Mouse (Mus musculus) urinary bladder, adult 2 months (tissue): ENCODE results near the gene Fam173b. TPM values are rescaled to one million over a fixed set of nuclear protein-coding genes. Genes with fewer than 3 reads are reported as not detected.
"Not testable (repeated sequence)": the region's sequence is repeated elsewhere in the genome, so short reads cannot be mapped to it uniquely, and the experiment has no call there.

ENCODE experiments used
- DNase-seq: peaks from one replicate; pipeline ENCODE4 v3.0.0; 2022; ENCODE audit warnings: low spot score
- polyA plus RNA-seq: library from polyadenylated mRNA; depleted of rRNA; stranded (reverse); fragments of >200 nt; gene quantifications from 2 replicates; pipeline ENCODE4 v1.2.3, GENCODE M21; 2012; rRNA removed

Fam173b gene
- polyA plus RNA-seq = 17.9 and 20.8 TPM in 2 replicates

DNA sequence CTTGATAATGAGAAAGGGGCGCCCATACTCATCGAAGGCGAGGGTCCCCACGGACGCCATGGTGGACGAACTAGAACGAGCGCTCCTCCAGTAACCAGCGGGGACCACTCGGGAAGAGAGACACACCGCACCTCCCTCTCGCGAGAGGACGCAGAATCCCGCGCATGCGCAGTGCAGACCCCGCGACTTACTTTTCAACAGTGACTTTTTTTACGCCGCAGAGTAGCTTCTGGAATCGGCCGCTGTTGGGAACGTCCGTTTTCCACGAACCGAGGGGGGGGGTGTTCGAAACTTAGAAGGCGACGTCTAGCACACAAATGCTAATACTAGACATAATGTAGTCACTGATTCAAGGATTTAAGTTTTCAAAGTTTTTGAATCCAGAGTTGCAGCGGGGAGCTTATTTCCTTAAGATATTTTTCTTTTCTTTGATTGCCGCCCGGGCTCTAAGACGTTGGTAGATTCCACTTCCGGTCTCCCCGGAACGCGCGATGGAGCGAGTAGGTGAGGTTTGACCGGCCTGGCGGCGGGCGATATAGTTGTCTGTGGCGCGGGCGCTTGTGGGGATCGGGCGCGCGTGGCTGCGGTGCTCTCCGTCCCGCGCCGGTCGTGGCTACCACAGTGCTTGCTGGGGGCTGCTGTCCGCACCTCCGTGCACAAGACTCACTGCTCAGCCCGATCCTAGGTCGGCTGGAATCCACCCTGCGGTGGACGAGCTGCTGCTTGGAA is at the start of gene Fam173b, which contains the start of gene Cct5:
Gene Fam173b, plus strand, starts transcription at position 207 of the 729 bp plus-strand sequence.
Gene Cct5, minus strand, starts transcription at position 159 of the 729 bp plus-strand sequence.
- DNase-seq = peak; percentile 100

DNA sequence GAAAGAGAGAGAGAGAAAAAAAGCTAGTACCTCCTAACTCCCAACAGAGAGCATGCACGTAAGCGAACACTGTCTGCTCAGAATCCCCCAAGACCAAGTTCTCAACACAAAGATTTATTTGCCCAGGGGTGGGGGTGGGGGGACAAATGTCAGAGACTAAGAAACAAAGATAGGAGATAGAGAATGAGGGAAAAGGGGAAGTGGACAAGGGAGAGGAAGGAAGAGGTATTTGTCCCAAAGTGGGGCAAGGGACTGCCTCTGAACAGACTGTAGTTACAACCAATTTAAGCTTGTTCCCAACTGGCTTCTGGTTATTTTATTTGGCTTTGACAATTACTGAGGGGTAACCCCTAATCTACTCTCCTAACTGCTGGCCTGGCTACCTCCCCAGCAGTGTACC is 46.8 kb upstream of the Fam173b start:
- DNase-seq = no peak

DNA sequence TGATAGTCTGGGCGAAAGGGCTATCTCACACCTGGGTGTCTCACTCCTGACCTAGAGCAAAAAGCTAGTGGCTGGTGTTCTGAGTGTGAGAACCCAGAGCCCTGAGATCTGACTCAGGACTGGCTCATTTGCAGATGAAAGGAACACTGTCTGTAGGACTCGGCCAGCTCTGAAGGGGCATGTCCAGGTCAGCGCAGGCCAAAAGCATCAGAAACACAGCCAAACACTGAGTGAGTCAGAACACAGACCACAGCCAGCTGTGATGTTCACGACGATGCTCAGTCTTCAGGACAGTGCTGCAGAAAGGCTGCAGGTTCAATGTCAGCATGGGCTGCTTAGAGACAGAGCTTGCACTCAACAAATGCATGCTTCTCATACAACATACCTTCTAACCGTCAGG is 40.3 kb upstream of the Fam173b start:
- DNase-seq = no peak

DNA sequence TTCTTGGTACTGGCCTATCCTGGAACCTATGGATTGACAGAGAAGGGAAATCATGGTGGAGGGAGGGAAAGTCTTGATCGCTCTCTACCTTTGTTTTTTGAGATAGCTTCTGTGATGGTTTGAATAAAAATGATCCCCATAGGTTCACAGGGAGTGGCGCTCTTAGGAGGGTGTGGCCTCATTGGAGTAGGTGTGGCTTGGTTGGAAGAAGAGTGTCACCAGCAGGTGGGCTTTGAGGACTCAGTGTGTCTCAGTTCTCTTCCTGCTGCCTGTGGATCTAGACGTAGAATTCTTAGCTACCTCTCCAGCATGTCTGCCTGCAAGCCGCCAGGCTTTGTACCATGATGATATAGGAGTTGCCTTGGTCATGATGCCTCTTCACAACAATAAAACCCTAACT is 39.7 kb upstream of the Fam173b start:
- no peak for DNase-seq

DNA sequence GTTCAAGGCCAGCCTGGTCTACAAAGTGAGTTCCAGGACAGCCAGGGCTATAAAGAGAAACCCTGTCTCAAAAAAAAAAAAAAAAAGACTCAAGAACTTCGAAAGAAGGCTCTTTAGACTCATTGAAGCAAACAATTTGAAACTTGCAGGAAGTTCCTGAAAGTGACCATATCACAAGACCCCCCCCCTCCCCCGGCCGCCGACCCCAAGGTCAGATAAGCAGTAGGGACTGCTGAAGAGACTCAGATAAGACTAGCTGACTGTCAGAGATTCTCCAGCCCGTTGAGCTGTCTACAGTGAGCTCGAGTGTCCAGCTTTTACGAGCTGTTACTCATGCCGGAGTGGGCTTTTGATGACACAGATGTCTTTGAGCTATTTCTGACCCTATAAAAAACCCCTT is 38.8 kb upstream of the Fam173b start:
- DNase-seq = no peak

DNA sequence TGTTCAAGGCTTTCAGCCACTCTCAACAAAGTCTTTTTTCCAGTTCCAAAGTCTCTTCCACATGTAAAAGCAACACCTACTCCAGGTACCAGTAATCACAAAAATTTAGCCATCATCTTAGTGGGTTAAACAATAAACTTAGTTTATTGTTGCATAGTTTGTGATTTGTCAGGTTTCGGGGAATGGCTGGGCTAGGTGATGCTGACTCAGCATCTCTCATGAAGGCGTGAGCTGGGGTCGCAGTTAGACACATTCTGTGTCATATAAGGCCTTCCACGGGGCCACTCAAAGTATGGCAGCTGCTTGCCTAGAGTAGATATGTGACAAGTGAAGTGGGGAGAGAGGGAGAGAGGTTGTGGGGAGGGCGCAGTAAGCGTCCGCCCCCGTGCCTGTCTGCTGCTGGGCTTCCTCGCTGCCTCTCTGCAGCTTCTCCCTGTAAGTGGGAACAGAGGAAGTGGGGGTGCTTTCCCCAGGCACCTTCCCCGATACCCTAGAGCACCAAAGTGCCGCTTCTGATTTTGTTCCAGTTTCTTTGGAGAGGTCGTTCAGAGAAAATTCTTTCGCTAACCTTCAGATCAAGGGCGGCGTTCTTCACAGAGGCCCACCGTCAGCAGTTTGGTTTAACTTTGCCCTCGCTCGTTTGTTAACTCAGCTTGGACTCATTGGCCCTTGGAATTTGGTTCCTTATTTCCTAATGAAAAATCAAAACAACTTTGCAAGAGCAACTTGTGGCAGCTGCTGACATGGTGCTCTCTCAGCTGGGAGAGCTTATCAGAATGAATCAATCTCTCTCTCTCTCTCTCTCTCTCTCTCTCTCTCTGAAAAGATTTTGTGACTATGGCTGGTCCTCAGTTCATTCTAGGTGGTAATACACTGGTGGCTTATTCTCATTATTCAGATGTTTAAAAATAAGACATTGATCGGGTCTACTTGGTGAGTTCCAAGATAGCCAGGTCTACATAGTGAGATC is 37.8 kb upstream of the Fam173b start:
- no peak for DNase-seq

DNA sequence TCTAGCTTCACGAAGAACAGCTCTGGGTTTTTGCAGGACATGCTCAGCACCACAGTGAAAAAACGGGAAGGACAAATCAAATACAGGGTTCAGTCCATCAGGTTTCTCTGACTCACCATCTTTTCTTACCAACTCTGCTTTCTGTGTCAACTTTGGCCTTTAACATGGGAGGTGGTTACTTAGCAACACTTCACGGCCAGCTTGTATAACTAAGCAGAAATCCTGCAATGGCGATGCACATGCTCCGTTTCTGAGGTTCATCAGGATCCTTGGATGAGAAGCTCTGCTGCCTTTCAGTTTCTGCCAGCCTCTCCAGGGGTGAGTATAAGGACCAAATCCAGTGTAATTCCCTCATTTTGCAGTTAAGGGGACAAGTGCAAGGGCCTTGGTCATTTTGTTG is 36.5 kb upstream of the Fam173b start, which contains the start of gene Cmbl:
Gene Cmbl, plus strand, starts transcription at position 206 of the 400 bp plus-strand sequence.
- no peak for DNase-seq

DNA sequence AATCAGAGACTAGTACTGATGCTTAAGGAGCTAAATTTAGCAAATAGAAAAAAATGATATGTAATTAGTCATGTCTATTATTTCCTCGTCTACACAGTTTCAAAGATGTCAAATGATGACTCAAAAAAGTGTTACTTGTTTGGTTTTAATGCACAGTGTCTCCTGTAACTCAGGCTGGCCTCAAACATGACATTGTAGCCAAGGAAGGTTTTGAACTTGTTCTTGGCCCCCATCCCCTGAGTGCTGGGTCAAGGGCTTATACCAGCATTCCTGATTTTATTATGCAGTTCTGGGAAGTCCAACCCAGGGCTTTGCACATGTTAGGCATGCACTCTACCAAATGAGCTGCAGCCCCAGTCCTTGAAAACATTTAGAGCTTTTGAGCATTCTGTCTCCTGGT is 35.9 kb upstream of the Fam173b start:
- no peak for DNase-seq

DNA sequence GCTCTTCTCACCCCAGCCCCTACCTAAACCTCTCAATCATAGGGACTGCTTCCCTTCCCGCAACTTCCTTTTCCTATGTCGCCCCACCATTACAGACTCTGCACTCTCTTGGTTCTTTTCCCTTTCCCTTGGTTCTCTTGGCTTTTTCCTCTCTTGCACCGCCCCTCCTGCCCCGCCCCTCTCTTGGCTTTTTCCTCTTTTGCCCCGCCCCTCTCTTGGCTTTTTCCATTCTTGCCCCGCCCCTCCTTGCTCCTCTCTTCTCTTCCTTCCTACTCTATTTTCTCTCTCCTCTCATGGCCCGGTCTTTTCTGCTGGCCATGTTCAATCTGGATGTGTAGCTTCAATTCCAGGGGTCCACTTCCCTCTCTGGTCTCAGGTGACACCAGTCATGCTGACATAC is 34.2 kb upstream of the Fam173b start:
- no peak for DNase-seq

DNA sequence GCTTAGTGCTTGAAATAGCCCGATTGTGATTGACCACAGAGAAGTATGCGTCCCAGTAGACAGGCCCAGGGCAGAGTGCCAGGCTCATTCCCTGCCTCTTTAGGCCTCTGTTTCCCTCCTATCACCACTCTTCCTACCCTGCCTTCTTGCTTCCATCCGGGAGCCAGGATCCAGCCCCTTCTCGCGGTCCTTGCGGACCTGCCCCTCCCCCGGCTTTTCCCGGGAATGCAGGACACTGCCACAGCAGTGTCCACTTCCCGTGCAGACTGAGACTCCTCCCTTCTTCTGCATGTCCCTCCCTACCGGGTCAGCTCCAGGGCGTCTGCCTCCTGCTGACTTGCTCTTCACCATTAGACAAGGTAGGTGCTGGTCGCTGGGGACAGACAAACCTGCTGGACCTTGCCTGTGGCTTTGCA is 33.1 kb upstream of the Fam173b start:
- DNase-seq = no peak

DNA sequence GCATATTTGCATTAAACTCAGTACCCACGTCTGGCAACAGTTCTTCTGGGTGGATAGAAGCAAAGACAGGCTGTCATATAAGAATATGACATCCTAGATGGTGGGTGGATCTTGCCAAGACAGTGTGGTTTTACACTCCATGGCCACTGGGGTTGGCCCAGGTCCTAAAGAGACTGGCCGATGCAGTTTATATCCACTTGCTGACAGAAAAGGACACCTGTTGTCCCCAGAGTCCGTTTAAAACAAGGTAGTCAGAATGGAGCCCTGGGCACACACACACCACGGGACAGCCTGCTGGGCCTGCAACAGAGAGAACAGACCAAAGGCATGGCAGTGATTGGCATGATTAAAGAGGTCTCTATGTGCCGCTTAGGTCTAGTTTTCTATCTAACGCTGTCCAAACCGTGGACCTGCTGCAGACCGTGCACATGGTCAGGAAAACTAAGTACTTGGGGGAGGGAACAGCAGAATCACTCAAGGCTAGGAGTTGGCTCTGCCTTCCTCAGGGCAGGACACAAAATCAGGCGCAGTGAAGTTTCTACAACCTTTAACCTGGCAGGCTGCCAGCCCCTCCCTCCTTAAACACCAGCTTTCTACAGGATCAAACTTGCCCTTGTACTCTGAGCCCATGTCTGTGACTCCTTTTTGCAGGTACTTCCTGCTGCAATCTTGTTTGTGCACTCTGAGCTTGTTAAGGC is 32.2 kb upstream of the Fam173b start:
- peak; percentile 64 for DNase-seq

DNA sequence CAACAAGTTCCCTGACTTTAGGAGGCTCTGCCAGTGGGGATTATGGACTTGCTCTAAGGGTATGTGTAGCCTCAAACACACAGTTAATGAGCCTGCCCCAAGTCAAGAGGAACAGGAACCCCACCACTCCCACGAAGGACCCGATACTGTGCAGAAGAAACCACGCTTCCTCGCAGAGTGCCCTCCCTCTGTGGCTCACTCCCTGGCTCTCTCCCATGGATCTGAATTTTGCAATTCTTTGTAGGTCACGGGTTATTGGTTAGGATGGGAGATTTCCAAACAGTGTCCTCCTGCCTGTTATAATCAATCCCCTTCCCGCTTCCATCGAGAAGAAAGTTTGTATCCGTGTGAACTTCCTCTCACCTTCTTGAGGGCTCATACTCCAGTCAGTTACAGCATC is 30.7 kb upstream of the Fam173b start:
- no peak for DNase-seq

DNA sequence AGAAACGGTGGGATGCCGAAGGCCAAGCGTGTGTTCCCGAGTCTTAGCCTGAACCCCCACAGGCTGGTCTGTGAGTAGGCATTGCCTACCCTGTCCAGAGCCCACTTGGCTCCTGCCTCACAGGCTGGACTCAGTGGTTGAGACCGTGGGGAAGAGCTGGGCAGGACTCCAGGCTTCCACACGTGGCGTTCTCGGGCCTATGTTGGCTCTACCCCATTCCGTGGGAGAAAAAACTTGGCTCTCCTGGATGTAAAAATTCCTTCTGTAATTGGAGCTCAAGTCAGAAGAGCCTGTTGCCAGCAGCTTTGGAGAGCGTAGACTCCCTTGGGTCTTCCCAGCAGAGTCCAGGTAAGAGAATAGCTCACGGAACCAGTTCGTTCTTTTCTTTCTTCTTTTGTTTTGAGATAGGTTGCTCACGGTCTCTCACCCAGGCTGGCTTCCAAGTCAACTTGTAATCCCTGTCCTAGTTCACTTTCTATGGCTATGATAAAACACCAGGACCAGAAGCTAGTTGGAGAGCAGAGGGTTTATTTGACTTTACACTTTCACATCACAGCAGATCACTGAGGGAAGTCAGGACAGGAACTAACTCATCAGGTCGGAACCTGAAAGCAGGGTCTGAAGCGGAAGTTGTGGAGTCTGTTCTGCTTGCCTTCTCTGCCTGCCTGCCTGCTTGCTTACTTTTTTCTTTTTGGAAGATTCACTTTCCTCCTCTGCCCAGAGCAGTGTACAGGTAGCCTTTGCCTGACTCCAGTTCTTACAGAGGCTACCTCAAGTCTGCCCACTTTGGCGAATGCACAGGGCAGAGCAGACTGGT is 29.5 kb upstream of the Fam173b start:
- no peak for DNase-seq

DNA sequence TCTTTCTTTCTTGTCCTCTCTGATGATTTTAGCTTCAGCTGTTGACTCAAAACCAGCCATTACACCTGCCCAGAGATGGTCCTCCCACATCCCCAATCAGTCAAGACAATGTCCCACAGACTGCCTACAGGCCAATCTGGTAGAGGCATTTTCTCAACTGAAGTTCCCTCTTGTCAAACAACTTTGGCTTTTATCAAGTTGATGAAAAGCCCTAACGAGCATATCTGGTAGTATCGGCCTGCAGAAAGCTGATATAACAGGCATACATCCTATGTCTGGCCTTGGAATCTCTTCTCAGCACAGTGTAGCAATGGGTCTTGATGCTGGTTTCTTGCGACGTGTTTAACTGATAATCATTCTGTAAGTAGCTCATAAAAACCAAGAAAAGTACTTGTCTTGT is 28.4 kb upstream of the Fam173b start:
- DNase-seq = no peak

DNA sequence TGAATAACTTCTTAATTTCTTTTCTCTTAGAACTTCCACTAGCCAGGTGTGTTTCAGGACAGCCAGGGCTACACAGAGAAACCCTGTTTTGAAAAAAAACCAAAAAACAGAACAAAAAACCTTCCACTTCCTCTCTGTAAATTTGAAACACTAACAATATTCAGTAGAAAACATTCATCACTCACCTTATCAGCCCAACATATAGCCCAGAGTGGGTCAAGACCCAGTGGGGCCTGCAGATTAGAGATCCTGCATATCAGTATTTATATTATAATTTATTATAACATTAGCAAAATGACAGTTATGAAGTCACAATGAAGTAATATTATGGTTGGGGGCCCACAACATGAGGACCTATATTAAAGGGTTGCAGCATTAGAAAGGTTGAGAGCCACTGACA is 28.0 kb upstream of the Fam173b start:
- no peak for DNase-seq

DNA sequence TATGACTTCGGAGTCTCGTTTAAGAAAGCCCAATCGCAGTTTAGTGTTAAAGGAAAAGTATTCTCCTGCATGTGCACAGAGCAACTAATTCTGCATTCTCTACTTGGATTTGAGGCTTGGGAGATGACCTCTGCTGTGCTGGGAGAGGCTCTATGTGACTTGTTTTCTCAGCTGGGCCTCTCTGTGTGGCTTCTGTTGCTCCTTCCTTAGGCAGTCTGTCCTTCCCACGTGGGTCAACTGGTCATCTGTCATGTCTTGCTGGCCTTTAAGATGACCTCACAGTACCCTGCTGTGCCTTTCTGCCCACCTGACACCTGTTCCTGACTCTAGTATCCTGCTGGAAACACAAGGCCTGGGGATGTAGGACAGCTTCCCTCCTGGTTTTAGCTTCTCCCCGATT is 25.6 kb upstream of the Fam173b start:
- DNase-seq = no peak

DNA sequence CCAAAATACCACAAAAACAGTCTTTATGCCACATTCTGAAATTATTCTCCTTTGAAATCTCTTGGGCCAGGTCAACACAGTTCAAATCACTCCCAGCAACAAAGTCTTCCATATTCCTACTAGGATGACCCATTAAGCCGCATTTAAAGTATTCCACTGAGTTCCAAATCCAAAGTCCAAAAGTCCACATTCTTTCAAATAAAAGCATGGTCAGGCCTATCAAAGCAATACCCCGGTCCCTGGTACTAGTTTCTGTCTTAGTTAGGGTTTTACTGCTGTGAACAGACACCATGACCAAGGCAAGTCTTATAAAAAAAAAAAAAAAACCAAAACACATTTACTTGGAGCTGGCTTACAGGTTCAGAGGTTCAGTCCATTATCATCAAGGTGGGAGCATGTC is 20.6 kb upstream of the Fam173b start:
- not testable (repeated sequence) for DNase-seq

DNA sequence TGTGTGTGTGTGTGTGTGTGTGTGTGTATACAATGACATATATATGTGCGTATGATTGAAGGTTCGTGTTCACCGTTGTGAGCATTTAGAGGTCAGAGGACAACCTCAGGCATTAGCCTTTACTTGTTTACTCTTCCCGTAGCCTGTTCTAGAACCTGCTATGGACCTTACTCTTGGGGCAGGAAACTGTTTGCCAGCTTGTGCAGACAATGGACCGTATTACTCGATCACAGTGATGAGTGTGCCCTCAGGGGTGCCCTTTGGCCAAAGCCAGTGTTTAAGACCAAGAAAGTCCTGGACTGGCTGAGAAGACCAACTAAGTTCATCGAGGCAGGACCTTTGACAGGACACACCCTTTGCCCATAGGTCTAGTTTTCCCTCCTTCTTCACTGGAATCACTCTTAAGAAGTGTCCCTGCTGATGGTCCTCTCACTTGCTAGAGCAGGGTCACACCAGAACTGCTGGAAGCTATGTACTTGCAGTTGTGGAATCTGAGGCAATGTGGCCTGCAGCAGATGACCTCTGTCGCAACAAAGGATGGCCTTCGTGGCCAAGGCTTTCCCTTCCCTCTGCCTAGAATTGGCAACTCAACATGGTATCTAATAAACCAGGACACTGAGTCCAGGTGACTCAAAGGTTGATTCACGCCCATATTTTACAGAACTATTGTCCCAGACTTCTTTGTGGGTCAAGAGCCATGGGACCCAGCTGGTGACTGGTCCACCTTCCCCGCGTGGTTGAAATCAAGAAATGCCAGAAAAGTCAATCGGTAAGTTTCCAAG is 18.2 kb upstream of the Fam173b start:
- no peak for DNase-seq

DNA sequence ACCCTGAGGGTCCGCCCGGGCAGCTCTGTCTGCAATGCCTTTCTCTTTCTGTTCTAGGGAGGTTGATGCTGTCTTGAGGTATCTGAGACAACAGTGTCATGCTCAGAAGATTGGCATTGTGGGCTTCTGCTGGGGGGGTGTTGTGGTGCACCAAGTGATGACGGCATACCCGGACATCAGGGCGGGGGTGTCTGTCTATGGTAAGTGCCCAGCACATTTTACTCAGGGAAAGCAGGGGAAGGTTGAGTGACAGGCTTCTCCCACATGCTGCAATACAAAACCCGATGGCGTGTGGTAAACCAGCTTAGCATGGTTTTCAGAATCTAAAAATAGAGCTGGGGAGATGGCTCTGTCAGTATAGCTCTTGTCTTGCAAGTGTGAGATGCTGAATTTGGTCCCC is 16.4 kb upstream of the Fam173b start:
- no peak for DNase-seq

DNA sequence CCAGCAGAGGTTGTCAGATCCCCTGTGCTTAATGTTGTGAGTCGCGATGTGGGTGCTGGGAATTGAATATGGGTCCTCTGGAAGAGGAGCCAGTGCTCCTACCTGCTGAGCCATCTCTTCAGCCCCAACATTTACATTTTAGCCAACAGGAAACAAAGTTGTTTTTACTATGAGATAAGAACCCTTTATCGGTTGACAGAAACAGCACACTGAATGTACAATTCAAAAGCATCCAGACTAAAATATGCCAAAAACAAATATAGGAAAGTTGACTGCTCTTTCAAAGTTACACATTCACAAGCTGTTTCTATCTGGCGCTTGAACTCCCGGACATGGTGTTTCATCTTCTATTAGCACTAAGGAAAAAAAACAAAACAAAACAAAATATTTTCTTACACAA is 15.6 kb upstream of the Fam173b start:
- DNase-seq = no peak
